Mouse (Mus musculus): ENCODE results near the gene Nanog.

Gene Nanog

GRCm38 (mm10) chr6:122758732-122759131, 51.4 kb downstream of the Nanog start:
- in situ Hi-C loops (cut with MboI; ENCODE audit: unreplicated experiment in 2 of 2) = no loop called here

- in situ Hi-C loops (cut with MboI; ENCODE audit: unreplicated experiment in 2 of 2) = no loop called here
These were observed 53.8 kb downstream of the Nanog start for GRCm38 (mm10) chr6:122761011-122761599.

GRCm38 (mm10) chr6:122761901-122762300, 54.6 kb downstream of the Nanog start:
- in situ Hi-C loops (cut with MboI; ENCODE audit: unreplicated experiment in 2 of 2) = no loop called here

- in situ Hi-C loops (cut with MboI; ENCODE audit: unreplicated experiment in 2 of 2) = no loop called here
These were observed 55.2 kb downstream of the Nanog start for GRCm38 (mm10) chr6:122762480-122762879.

- in situ Hi-C loops (cut with MboI; ENCODE audit: unreplicated experiment in 2 of 2) = no loop called here
These were observed 55.8 kb downstream of the Nanog start for GRCm38 (mm10) chr6:122762952-122763700.

- in situ Hi-C loops (cut with MboI; ENCODE audit: unreplicated experiment in 2 of 2) = no loop called here
These were observed 56.7 kb downstream of the Nanog start for GRCm38 (mm10) chr6:122763844-122764445.

Data from v-Abl transformed pro-B cells (cell line).